Mouse (Mus musculus) Patski (cell line): ENCODE results near the gene 9130213A22Rik. TPM values are rescaled to one million over a fixed set of nuclear protein-coding genes. Genes with fewer than 3 reads are reported as not detected.

Experiments
- ATAC-seq: fragments of 100-300 bp; one replicate; pipeline ENCODE4 v1.8.0; 2021
- CTCF ChIA-PET: fragments of 350-600 bp; sonication (Branson Sonifier 250); formaldehyde crosslinking; loops from one replicate; lab custom pipeline; 2022; ENCODE audit warnings: inconsistent platforms; lab: Charles Lee
- POLR2A ChIA-PET: fragments of 350-600 bp; sonication (Branson Sonifier 250); formaldehyde crosslinking; loops from one replicate; lab custom pipeline; 2022; ENCODE audit warnings: antibody characterized with exemption, inconsistent platforms; lab: Charles Lee
- DNase-seq: peaks from one replicate; pipeline ENCODE4 v3.0.0-alpha.2; 2011; ENCODE audit warnings: low read depth, low spot score
- H3K27me3 ChIP-seq: fragments of 371-371 bp; one replicate; pipeline ENCODE4 v1.5.1; 2021
- CTCF ChIP-seq: fragments of 100-300 bp; IDR thresholded peaks from one replicate; pipeline ENCODE4 v1.5.1; 2021
- in situ Hi-C: fragments of 300-500 bp; cut with MboI; formaldehyde crosslinking; loops from 3 replicates; pipeline ENCODE4 v1.11.1; 2018; ENCODE audit warnings: low pct_unique_long_range_greater_than_20kb, mixed read lengths
- polyA plus RNA-seq: library from polyadenylated mRNA; unstranded; gene quantifications from one replicate; pipeline ENCODE4 v1.2.3, GENCODE M21; 2021

The 9130213A22Rik gene
- polyA plus RNA-seq, 1 experiment from 2014 or later = 0.96 TPM

DNA sequence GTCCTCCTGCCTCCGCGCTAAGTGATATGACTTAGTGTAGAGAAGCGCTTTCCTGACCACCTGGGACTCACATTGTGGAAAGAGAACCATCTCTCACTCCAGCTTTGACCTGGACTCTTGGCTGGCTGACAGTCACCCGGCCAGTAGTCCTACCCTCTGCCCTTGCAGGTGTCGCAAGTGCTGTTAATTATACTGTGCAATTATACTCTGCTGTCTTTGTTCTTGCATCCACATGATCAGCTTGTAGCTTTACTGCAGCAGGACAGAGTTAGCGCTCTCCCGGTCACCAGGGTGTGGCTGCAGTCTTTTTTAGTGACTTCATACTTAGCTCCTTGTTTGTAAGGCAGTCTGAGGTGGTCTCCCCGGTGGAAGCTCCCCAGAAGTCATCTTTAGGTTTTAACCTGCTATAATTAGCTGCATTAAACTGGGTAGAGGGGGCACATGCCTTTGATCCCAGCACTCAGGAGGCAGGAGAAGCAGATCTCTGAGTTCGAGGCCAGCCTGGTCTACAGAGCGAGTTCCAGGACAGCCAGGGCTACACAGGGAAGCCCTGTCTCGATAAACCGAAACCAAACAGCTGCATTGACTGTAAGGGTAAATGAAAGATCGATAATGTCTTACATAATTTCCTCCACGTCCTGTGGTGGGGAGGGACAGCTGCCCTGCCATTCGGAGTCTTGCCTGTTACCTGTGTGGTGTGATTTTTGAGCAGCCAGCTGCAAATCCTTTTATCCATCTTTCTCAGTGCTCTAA is 42.1 kb downstream of the 9130213A22Rik start:
- in situ Hi-C loops = loop anchor here (25.0 kb wide), 1 partner anchor 907 kb away; the partner anchor contains the start of genes Ctdnep1, Elp5, Gabarap and Phf23
- POLR2A ChIA-PET = interaction anchor here (0.6 to 1.1 kb wide), 3 partner anchors 12 to 43 kb away, joined by 3 to 6 read pairs (median 6); partner anchors contain the start of gene 9130213A22Rik
- no peak for ATAC-seq
- DNase-seq = no peak
- CTCF ChIA-PET = interaction anchor here (1.1 to 2.1 kb wide), 4 partner anchors 12 to 42 kb away, joined by 5 to 8 read pairs (median 6); partner anchors contain the start of genes 9130213A22Rik and Per1
- no peak for TF ChIP-seq CTCF
- no peaks in the 10 kb centered on the region for H3K27me3 ChIP-seq

DNA sequence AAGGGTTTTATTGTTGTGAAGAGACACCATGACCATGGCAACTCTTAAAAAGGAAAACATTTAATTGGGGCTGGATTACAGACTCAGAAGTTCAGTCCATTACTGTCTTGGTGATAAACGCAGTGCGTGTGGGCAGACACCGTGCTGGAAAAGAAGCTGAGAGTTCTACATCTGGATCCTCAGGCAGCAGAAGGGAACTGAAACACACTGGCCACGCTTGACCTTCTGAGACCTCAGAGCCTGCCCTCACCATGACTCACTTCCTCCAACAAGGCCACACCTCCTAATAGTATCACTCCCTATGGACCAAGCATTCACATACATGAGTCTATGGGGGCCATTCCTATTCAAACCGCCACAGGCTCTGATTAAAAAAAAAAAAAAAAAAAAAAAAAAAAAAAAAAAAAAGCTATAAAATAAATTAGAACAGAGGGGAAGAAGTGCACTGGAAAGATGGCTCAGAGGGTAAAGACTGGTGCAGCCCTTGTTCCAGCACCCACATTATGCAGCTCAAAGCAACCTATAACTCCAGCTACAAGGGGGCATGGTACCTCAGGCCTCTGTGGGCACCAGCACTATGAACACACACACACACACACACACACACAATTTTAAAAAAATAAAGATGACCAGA is 43.5 kb downstream of the 9130213A22Rik start:
- no peak for TF ChIP-seq CTCF
- ChIA-PET POLR2A (interaction anchor here (0.6 to 1.2 kb wide), 6 partner anchors 8 to 1157 kb away, joined by 3 to 6 read pairs (median 4); partner anchors contain the start of genes 9130213A22Rik, Per1 and Vamp2), CTCF (interaction anchor here (1.4 to 2.1 kb wide), 3 partner anchors 12 to 43 kb away, joined by 6 to 8 read pairs (median 7); partner anchors contain the start of gene 9130213A22Rik)
- DNase-seq = no peak
- in situ Hi-C loops = loop anchor here (25.0 kb wide), 1 partner anchor 908 kb away; the partner anchor contains the start of genes Ctdnep1, Elp5, Gabarap and Phf23
- no peak for ATAC-seq
- H3K27me3 ChIP-seq = no peaks in the 10 kb centered on the region

DNA sequence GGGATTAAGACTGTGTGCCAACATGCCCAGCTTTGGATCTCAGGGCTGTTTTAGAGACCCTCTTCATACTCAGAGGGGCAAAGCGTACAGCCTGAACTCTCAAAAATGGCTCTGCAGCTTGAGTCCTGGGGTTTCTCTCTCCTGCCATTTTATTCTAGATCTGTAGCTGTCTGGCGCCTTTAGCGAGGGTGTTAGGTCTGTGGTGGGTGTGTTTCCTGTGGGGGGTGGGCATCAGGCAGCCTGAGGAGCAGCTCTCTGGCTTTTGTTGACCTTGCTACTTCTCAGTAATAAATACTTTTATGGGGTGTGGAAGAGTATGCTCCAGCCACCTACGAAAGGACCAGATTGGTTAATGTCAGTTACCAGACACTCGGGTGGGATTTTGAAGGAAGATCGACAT is 44.3 kb downstream of the 9130213A22Rik start:
- in situ Hi-C loops = loop anchor here (25.0 kb wide), 1 partner anchor 909 kb away; the partner anchor contains the start of genes Ctdnep1, Elp5, Gabarap and Phf23
- POLR2A ChIA-PET = interaction anchor here (1.1 kb wide), 1 partner anchor 9 kb away, joined by 3 read pairs; no protein-coding TSS in a partner anchor
- DNase-seq = no peak
- TF ChIP-seq CTCF = no peak
- ATAC-seq = no peak
- no peaks in the 10 kb centered on the region for H3K27me3 ChIP-seq
- CTCF ChIA-PET = interaction anchor here (0.7 to 1.1 kb wide), 3 partner anchors 9 to 46 kb away, joined by 3 read pairs; no protein-coding TSS in a partner anchor

DNA sequence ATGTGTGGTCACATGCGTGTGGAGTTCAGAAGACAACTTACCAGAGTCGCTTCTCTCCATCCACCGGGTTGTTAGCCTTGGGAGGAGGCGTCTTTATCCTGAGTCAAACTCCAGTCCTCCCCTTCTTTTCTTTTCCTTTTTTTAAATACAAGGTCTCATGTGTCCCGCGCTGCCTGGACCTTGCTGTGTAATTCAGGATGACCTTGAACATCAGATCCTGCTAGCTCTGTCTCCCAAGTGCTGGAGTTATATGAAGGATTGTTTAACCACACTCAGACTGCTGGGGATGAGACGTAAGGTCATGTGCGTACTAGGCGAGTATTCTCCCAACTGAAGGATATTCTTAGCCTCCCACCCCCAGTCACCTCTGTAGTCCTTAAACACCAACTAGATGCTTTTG is 45.1 kb downstream of the 9130213A22Rik start:
- ATAC-seq = no peak
- TF ChIP-seq CTCF = no peak
- no peak for DNase-seq
- H3K27me3 ChIP-seq = no peaks in the 10 kb centered on the region
- CTCF ChIA-PET = interaction anchor here (0.7 to 1.5 kb wide), 4 partner anchors 9 to 48 kb away, joined by 3 to 5 read pairs (median 3); no protein-coding TSS in a partner anchor
- in situ Hi-C loops = loop anchor here (25.0 kb wide), 1 partner anchor 910 kb away; the partner anchor contains the start of genes Ctdnep1, Elp5, Gabarap and Phf23
- POLR2A ChIA-PET = no interaction called here

DNA sequence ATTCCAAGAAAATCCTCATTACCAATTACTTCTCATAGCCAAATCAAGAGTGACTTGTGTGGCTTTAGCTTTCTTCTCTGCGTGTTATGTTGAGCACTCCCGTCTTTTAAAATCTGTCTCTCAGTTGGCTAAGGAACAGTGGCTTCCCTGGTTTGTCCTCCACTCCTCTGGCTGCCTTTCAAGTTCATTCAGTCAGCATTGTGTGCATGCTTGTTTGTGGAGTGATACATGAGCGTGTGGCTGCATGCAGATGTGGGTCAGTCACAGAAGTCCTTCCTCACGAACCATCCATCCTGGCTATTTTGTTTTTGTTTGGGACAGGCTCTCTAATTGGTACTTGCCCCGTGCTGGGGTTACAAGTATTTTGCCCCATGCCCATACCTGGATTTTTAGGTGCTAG is 45.8 kb downstream of the 9130213A22Rik start:
- in situ Hi-C loops = loop anchor here (25.0 kb wide), 1 partner anchor 911 kb away; the partner anchor contains the start of genes Ctdnep1, Elp5, Gabarap and Phf23
- DNase-seq = no peak

DNA sequence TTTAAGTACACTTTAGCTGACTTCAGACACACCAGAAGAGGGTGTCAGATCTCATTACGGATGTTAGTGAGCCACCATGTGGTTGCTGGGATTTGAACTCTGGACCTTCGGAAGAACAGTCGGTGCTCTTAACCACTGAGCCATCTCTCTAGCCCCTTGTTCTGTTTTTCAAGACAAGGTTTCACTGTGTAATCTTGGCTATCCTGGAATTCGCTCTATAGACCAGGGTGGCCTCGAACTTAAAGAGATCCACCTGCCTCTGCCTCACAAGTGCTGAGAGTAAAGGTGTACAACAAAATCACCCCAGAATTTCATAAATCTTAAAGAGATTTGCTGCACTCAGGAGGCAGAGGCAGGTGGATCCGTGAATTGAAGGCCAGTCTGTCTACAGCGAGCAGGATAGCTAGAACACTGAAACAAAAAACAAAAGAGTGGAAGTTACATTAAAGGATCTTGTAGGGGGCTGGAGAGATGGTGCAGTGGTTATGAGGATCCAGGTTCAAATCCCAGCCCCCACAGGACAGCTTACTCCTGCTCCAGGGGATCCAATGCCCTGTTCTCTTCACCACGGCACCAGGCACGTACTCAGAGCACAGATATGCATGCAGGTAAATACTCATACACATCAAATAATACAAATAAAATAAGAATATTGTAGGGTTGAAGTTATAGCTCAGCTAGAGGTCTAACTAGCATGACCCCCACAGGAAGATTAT is 46.5 kb downstream of the 9130213A22Rik start:
- no peak for ATAC-seq
- no peak for TF ChIP-seq CTCF
- in situ Hi-C loops = loop anchor here (25.0 kb wide), 1 partner anchor 911 kb away; the partner anchor contains the start of genes Ctdnep1, Elp5, Gabarap and Phf23
- ChIA-PET CTCF (interaction anchor here (0.9 to 4.4 kb wide), 5 partner anchors 9 to 49 kb away, joined by 3 to 13 read pairs (median 3); no protein-coding TSS in a partner anchor), POLR2A (interaction anchor here (0.7 to 1.1 kb wide), 2 partner anchors 12 to 15 kb away, joined by 3 read pairs; partner anchors contain the start of gene Vamp2)
- H3K27me3 ChIP-seq = no peaks in the 10 kb centered on the region
- no peak for DNase-seq

More for the DNA sequence above, 45.8 kb downstream of the 9130213A22Rik start:
- ChIA-PET CTCF (interaction anchor here (0.9 to 4.4 kb wide), 4 partner anchors 9 to 48 kb away, joined by 3 to 13 read pairs (median 4); no protein-coding TSS in a partner anchor), POLR2A (interaction anchor here (0.7 kb wide), 1 partner anchor 14 kb away, joined by 3 read pairs; no protein-coding TSS in a partner anchor)
- H3K27me3 ChIP-seq = no peaks in the 10 kb centered on the region
- no peak for ATAC-seq
- no peak for TF ChIP-seq CTCF

DNA sequence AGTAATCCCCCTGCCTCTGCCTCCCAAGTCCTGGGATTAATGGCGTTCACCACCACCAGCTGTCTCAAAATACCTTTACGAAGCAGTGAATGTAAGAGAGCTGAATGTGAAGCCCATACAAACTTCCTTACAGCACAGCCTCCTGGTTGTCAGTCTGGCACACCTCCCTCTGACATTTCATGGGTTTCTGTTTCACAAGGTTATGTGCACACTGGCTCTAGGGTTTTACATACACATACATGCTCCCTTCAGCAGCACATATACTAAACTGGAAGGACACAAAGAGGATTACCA is 47.7 kb downstream of the 9130213A22Rik start:
- DNase-seq = no peak
- in situ Hi-C loops = loop anchor here (25.0 kb wide), 1 partner anchor 913 kb away; the partner anchor contains the start of genes Ctdnep1, Elp5, Gabarap and Phf23
- no peak for ATAC-seq
- ChIA-PET POLR2A (no interaction called here), CTCF (interaction anchor here (4.4 kb wide), 1 partner anchor 18 kb away, joined by 13 read pairs; no protein-coding TSS in a partner anchor)
- no peak for TF ChIP-seq CTCF
- no peaks in the 10 kb centered on the region for H3K27me3 ChIP-seq

DNA sequence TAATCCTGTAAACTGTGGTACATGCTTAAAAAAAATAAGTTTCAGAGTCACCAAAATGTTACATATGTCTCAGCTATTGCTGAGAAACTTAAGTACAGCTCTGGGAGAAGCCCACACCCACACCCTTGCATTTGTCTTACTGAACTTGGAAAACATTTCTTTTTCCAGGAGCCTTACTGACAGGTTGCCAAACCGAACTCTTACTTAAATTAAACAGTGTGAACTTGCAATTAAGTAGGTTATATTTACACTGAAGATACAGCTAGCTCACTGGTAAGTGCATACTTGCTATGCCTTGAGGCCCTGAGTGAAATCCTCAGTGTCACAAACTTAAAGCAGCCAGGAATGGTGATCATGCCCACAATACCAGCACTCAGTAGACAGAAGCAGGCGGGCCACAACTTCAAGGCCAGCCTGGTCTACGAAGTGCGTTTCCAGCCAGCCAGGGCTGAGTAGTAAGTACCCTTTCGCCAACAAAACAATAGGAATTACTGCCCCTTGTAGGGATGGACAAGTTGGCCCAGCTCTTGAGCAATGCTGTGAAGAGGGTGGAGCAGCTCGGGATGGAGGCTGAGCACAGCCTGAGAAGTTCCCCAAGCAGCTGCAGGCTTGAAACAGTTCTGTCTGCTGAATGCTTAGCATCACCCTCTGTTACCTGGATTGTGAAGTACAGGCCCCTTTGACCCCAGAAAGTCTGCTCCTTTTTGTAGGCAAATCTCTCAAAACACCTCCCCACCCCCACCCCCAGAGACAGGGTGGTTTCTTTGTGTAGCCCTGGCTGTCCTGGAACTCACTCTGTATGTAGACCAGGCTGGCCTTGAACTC is 48.2 kb downstream of the 9130213A22Rik start:
- in situ Hi-C loops = no loop called here
- TF ChIP-seq CTCF = no peak
- ATAC-seq = no peak
- no peaks in the 10 kb centered on the region for H3K27me3 ChIP-seq
- DNase-seq = no peak
- POLR2A ChIA-PET = interaction anchor here (0.5 to 2.0 kb wide), 4 partner anchors 13 to 51 kb away, joined by 4 to 9 read pairs (median 8); partner anchors contain the start of genes 9130213A22Rik and Borcs6
- CTCF ChIA-PET = interaction anchor here (1.8 to 4.4 kb wide), 2 partner anchors 19 to 47 kb away, joined by 7 to 13 read pairs; partner anchors contain the start of gene 9130213A22Rik
